Mouse (Mus musculus) heart, embryonic 13.5 days (tissue): ENCODE results near the gene Atg7. TPM values are rescaled to one million over a fixed set of nuclear protein-coding genes. Genes with fewer than 3 reads are reported as not detected.

ENCODE experiments used
- ATAC-seq: fragments of 200-750 bp; cut with Nextera tagmentation; 2 replicates; pipeline ENCODE4 v1.8.0; 2017; ENCODE audit warnings: moderate TSS enrichment; ENCODE audit not compliant: insufficient number of reproducible peaks, low FRiP score, low TSS enrichment; ENCODE audit errors: extremely low read depth
- H3K27ac ChIP-seq: fragments of 300-500 bp; sonication (generic); replicated peaks from 2 replicates; pipeline ENCODE4 v1.5.1; 2015; ENCODE audit warnings: moderate library complexity, mild to moderate bottlenecking, inconsistent platforms
- H3K27me3 ChIP-seq: fragments of 300-500 bp; sonication (generic); replicated peaks from 2 replicates; pipeline ENCODE4 v1.6.1; 2015; ENCODE audit warnings: mild to moderate bottlenecking, inconsistent platforms
- H3K36me3 ChIP-seq: fragments of 300-500 bp; sonication (generic); 2 replicates; pipeline ENCODE4 v1.6.1; 2015; ENCODE audit warnings: mild to moderate bottlenecking, inconsistent platforms
- H3K4me1 ChIP-seq: fragments of 300-500 bp; sonication (generic); 2 replicates; pipeline ENCODE4 v1.6.1; 2015; ENCODE audit warnings: inconsistent platforms
- H3K4me2 ChIP-seq: fragments of 300-500 bp; sonication (generic); 2 replicates; pipeline ENCODE4 v1.6.1; 2015; ENCODE audit warnings: inconsistent platforms, mild to moderate bottlenecking, moderate library complexity
- H3K4me3 ChIP-seq: fragments of 300-500 bp; sonication (generic); 2 replicates; pipeline ENCODE4 v1.5.1; 2015; ENCODE audit warnings: moderate library complexity, mild to moderate bottlenecking, inconsistent platforms
- H3K9ac ChIP-seq: fragments of 300-500 bp; sonication (generic); 2 replicates; pipeline ENCODE4 v1.6.1; 2015; ENCODE audit warnings: inconsistent platforms, mild to moderate bottlenecking, moderate library complexity
- H3K9me3 ChIP-seq: fragments of 300-500 bp; sonication (generic); 2 replicates; pipeline ENCODE4 v1.6.1; 2016; ENCODE audit warnings: inconsistent platforms
- WGBS: fragments of 180-500 bp; shearing (Covaris S2); methylation state at CpG from one replicate; pipeline ENCODE4 v1.1.7; 2015; ENCODE audit warnings: mixed read lengths; 5-methylcytosine and 5-hydroxymethylcytosine counted together
- polyA plus RNA-seq: library from polyadenylated mRNA; unstranded; fragments of >200 nt; fragmentation: Nextera tagmentation; extraction: Ambion mirVana; gene quantifications from 2 replicates; pipeline ENCODE4 v1.2.1, GENCODE M21; 2015

Gene Atg7
- polyA plus RNA-seq, 1 experiment from 2014 or later, result 17.5 TPM

- no peak overlapping the region for H3K4me3 ChIP-seq
- H3K36me3 ChIP-seq, result peaks cover 14% of the 10 kb centered on the region
- no peak overlapping the region for H3K27ac ChIP-seq
- no peak overlapping the region for H3K9ac ChIP-seq
- no peaks in the 10 kb centered on the region for H3K27me3 ChIP-seq
- no peak for ATAC-seq
- no peaks in the 10 kb centered on the region for H3K9me3 ChIP-seq
- peaks cover 85% of the 10 kb centered on the region for H3K4me1 ChIP-seq
- H3K4me2 ChIP-seq, result no peak overlapping the region
- 51% methylated on average over 5 of the region's 5 CpGs for WGBS
Observed at GRCm38 (mm10) chr6:114906209-114906608, 263.3 kb downstream of the Atg7 start.

- no peak for ATAC-seq
- Histone ChIP-seq H3K9ac (no peak overlapping the region), H3K4me1 (peaks cover 82% of the 10 kb centered on the region), H3K27me3 (no peaks in the 10 kb centered on the region), H3K36me3 (peaks cover 14% of the 10 kb centered on the region), H3K9me3 (no peaks in the 10 kb centered on the region), H3K4me3 (no peak overlapping the region), H3K4me2 (no peak overlapping the region), H3K27ac (no peak overlapping the region)
- 91% methylated on average over 6 of the region's 6 CpGs for WGBS
Observed at GRCm38 (mm10) chr6:114907459-114907858, 264.6 kb downstream of the Atg7 start.

GRCm38 (mm10) chr6:114909801-114910200 is 266.9 kb downstream of the Atg7 start:
- no peak overlapping the region for H3K9ac ChIP-seq
- no peak overlapping the region for H3K4me2 ChIP-seq
- peaks cover 14% of the 10 kb centered on the region for H3K36me3 ChIP-seq
- H3K27ac ChIP-seq, result no peak overlapping the region
- H3K27me3 ChIP-seq, result no peaks in the 10 kb centered on the region
- no peaks in the 10 kb centered on the region for H3K9me3 ChIP-seq
- 85% methylated on average over 7 of the region's 7 CpGs for WGBS
- peaks cover 82% of the 10 kb centered on the region for H3K4me1 ChIP-seq
- ATAC-seq, result no peak
- no peak overlapping the region for H3K4me3 ChIP-seq

Other genes starting within 250 kb of the Atg7 start
- not detected in 2 replicates for gene Hrh1, start 245.2 kb upstream of the Atg7 start, polyA plus RNA-seq